Mouse (Mus musculus) mature B cell (primary cell): ENCODE measurements around the gene 9930104L06Rik.

ENCODE experiments used
- in situ Hi-C: fragments of 300-500 bp; cut with MboI; formaldehyde crosslinking; loops from 2 replicates; pipeline ENCODE4 v1.14.3; 2019

9930104L06Rik gene

GRCm38 (mm10) chr4:124959062-124959461 is 22.2 kb downstream of the 9930104L06Rik start:
- in situ Hi-C loops, result no loop called here

DNA sequence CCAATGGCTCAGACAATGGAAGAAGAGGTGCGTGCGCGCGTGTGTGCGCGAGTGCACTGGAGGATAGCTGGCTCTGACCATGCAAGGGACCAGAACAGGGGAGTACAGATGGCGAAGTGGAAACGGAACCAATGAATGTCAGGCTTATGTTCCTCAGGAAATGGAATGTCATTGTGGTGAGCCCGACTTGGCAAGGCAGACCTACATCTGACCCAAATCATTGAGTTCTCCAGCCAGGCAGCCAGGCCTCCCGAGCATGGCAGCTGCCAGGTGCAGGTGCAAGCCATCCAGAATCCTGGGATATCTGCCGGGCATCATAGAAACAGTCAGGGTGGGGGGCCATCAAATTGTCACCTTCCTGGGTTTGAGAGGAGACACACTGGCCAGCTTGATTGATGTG is 24.1 kb downstream of the 9930104L06Rik start:
- in situ Hi-C loops, result no loop called here

GRCm38 (mm10) chr4:124962576-124962975 is 25.7 kb downstream of the 9930104L06Rik start:
- in situ Hi-C loops, result no loop called here

- in situ Hi-C loops, result no loop called here
These were observed 28.2 kb downstream of the 9930104L06Rik start for GRCm38 (mm10) chr4:124964912-124965599.

DNA sequence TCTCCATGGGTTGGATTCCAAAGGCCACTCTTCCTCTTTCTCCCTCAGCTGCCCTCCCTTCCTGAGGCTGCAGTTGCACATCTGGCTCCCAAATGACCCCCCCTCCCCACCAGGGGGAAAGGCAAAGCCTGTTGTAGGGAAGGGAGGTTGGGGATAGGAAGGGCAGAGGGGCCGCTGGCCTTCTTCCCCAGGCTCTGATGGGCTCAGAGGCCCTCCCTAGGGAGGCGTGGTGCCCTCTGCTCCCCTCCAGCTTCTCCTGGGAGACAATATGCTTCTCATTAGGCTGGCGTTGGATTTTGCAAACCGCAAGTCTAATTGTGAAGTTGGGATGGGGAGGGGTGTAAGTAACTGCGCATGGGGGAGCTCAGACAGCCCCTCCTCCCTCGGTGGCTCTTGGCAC is 31.9 kb downstream of the 9930104L06Rik start:
- in situ Hi-C loops, result no loop called here

DNA sequence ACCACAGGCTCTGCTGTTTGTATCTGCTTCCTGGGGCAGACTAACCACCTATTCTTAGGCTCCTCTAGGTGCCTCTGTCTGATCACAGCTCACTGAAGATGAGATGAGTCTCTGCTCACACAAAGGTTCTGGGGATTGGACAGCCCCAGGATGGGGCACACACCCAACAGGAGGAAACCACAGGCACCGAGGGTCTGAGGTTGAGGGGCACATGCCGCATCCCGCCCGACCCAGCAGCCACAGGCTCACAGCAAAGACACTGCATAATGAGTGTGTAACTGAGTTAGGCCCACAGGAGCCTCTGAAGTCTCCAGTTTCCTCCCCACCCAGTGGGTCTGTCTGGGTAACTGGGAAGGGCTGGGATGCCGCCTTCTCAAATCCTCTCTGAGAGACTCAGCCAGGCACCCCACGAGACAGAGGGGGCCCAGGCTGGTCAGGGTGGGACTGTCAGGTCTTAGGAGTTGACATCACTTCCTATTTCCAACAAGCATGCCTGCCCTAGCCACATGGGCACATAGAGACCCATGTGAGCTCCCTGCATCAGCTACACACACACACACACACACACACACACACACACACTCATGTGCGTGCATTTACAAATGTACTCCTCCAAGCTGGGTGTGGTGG is 32.5 kb downstream of the 9930104L06Rik start:
- in situ Hi-C loops, result no loop called here

GRCm38 (mm10) chr4:124970194-124970593 is 33.3 kb downstream of the 9930104L06Rik start:
- in situ Hi-C loops, result no loop called here

- in situ Hi-C loops, result no loop called here
These were observed 33.8 kb downstream of the 9930104L06Rik start for GRCm38 (mm10) chr4:124970677-124971076.

DNA sequence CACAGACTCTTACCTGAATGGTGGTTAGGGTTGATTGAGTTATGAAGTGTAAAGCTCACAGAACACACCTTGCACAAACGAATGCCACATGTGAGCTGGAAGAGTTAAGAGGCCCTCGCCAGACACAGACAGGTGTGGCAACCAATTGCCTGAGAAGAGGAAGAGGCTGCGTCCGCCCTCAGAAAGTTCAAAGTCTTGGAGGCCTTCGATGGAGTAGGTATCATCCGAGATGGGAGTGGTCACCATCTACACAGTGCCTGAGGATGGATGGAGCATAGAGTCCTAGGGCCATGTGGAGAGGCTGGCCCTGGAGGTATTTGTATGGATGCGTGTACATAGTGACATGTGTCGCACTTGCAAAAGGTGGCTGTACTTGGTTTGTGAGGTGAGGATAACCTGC is 34.2 kb downstream of the 9930104L06Rik start:
- in situ Hi-C loops, result no loop called here

DNA sequence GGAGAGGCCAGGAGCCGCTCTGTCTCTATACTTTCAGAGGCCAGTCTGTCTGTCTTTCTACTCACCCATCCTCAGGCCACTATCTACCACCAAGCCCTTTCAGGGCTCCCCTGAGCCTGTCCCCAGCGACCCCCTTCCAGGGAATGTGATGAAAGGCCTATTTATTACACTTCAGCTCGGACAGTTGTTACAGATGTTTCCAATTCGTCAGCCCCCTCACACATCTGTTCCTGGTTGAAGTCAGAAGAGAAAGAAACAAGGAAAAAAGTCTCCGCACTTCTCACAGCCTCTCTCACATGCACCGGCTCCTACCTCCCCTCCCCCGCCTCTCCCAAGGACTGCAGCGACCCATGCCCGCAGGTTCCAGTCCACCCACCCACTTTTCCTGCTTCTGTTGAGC is 35.5 kb downstream of the 9930104L06Rik start:
- in situ Hi-C loops, result no loop called here

GRCm38 (mm10) chr4:124973296-124973695 is 36.4 kb downstream of the 9930104L06Rik start:
- in situ Hi-C loops, result no loop called here

GRCm38 (mm10) chr4:124978201-124978600 is 41.4 kb downstream of the 9930104L06Rik start:
- in situ Hi-C loops, result no loop called here

- in situ Hi-C loops, result no loop called here
These were observed 47.2 kb downstream of the 9930104L06Rik start for GRCm38 (mm10) chr4:124983893-124984526.

GRCm38 (mm10) chr4:124984871-124985670 is 48.2 kb downstream of the 9930104L06Rik start:
- in situ Hi-C loops, result no loop called here

DNA sequence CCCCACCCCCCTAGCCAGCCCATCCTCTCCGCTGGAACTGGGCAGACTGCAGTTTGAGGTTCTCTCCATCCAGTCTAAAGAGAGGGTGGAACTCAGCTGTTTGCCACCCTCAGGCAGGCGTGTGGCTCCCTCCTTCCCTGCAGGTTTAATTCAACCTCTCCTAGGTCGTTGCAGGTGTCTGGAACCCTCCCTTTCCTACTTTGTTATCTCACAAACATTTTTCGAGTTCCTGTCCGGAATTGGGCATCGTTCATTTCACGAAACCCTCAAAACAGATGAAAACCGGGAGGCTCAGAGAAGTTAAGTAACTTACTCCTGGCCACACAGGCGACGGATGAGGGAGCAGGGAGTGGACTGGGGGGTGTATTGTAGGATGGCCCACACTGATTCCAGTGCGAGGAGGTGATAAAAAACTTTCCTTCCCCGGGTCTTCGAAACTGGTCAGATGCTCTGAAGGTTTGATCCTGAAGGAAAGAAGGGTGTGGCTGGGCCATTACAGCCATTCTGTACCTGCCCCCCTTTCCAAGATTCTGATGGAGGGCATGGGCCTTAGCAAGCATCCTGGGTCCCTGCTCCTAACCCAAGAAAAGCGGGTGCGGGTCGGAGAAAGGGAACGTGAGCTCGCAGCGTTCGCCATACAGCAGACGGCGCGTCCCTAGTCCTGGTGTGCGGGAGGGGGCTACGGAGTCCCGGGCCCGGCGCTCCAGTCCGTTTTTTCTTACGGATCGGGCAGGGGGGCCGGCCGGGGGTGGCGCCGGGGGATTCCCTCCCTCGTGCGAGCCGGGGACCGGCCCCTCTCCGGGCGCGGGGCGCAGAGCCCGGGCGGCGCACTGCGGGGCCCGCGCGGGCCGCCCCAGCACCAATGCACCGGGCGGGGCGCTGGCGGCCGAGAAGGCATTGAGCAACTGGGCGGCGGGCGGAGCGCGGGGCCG is 49.1 kb downstream of the 9930104L06Rik start, which contains the start of gene Rspo1:
Gene Rspo1, plus strand, starts transcription at position 760 of the 932 bp plus-strand sequence.
- in situ Hi-C loops, result no loop called here

GRCm38 (mm10) chr4:124986739-124987710 is 50.2 kb downstream of the 9930104L06Rik start:
- in situ Hi-C loops, result no loop called here

DNA sequence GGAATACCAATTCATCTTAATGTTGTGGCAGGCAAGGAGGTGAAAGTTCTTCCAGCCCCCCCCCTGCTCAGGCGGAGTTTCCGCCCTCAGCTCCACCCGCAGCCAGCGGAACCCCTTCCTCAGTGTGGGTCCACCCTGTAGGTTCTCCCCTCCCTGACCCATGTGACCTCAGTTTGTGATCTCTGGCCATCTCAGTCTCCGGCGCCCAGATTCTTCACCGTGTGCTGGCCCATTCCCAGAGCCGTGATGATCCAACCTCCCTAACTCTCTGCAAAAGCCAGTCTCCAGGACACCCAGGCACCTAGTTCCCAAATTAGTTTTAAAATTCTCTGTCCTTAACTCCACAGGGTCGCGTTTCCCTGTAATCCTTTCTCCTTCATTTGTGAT is 50.9 kb downstream of the 9930104L06Rik start:
- in situ Hi-C loops, result no loop called here

DNA sequence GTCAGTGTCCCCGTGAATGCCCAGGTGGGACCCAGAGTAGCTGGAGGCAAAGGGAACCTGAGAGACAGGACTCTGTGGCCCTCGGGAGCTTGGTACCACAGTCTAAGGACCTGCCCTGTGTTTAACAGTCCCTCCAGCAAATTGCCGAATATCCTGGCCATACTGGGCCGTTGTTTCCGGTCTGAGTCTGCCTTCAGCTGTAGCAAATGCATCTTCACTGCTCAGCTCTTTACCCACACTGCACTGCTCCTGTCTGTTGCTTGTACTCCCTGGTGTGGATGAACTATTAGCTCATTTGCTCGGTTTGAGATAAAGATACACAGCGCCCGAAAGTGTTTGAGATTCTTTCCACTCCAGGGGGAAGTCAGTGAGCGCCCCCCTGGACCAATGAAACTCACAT is 51.5 kb downstream of the 9930104L06Rik start:
- in situ Hi-C loops, result no loop called here

DNA sequence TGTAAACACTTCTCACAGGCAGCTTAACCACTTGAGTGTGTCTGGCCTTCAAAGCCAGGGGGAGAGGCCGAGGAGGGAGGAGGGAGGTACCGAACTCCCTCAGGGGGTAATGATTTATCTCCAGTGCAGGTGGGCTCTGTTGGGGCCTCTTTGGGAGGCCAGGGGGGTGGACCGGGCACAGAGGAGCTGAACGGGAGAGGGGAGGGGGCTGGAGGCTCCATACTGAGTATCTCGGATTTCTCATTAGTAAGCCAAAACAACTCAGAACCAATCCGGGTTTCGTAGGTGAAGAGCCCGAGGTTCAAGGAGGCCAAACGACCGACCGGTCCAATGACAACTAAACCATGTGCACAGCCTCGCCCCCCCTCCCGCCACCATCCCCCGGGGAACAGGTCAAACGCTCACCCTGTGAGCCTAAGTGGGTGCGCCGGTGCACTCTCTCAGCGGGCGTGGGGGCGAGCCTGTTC is 53.0 kb downstream of the 9930104L06Rik start:
- in situ Hi-C loops, result no loop called here

DNA sequence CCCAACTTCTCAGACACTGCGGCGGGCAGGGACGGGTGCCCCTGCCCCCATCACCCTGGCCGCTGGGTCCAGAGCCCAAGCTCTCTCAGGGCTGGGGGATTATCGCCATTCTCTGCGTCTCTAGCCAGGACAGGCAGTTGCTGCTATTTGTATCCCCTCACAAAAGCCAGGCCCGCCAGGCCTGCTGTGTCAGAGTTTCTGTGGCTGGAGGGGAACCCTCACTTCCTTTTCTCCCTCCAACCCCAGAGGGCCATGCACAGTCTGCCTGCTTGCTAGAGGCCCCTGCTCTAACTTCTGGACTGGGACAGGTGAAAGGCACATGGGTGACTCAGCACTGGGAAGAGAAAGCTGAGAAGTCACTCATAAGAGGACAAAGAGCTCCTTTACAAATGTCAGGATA is 53.5 kb downstream of the 9930104L06Rik start:
- in situ Hi-C loops, result no loop called here
